ENCODE assay signal across 23 mouse cellular contexts in the genomic region with DNA sequence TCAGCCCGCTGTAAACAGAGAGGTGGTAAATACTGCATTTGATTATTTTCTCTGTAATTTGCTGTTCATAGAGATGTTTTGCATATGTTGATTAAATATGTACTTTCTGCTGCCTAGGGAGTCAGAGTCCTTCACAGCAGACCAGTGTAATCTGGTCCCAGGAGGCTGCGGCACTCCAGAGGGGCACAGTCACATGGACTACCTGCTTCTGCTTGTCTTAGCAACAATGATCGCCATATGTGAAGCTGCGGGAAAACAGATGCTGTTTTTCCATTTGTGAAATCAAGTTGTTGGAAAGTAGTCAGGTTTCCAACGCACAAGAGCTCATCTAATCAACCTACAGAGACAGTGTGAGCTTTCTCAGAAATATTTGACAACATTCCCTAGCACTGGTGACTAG.
DNase-seq lines count a peak whose midpoint lies in the region; ATAC-seq and TF ChIP-seq lines count a peak whose summit lies in the region.
"Had no signal": no experiment of that assay in that cellular context is flagged by ENCODE, and none has a peak within 500 bp of the region (broad histone marks: within the 10 kb centered on the region; RNA-seq: fewer than 3 reads in every experiment).

No protein-coding gene starts in this region.

- no peak overlapping the region for H3K4me2 ChIP-seq in midbrain, postnatal 0 days (ENCODE audit: low read depth, low read length, poor library complexity, severe bottlenecking)
- H3K4me2 ChIP-seq: embryonic facial prominence, embryonic 15.5 days; hindbrain, embryonic 13.5 days; lung, embryonic 14.5 days; midbrain, embryonic 13.5 days had no signal

- no peaks in the 10 kb centered on the region for H3K4me1 ChIP-seq in midbrain, postnatal 0 days (ENCODE audit: insufficient read depth, low read length)
- no peaks in the 10 kb centered on the region for H3K4me1 ChIP-seq in midbrain, embryonic 10.5 days
- H3K4me1 ChIP-seq: embryonic facial prominence, embryonic 15.5 days; hindbrain, embryonic 13.5 days; midbrain, embryonic 13.5 days had no signal

- no peaks in the 10 kb centered on the region for H3K36me3 ChIP-seq in midbrain, postnatal 0 days (ENCODE audit: insufficient read depth, low read length)
- no peaks in the 10 kb centered on the region for H3K36me3 ChIP-seq in midbrain, embryonic 10.5 days
- H3K36me3 ChIP-seq: embryonic facial prominence, embryonic 15.5 days; hindbrain, embryonic 13.5 days; midbrain, embryonic 13.5 days had no signal

- no peak overlapping the region for H3K27ac ChIP-seq in midbrain, postnatal 0 days (ENCODE audit: low read depth, low read length)
- no peak overlapping the region for H3K27ac ChIP-seq in midbrain, embryonic 10.5 days (replicated peaks)
- H3K27ac ChIP-seq: embryonic facial prominence, embryonic 15.5 days; gastrocnemius, adult 2 months; hindbrain, embryonic 13.5 days; left cerebral cortex, adult 2 months; liver, embryonic 14.5 days; midbrain, embryonic 13.5 days had no signal

- no peaks in the 10 kb centered on the region for H3K9me3 ChIP-seq in midbrain, postnatal 0 days (ENCODE audit: low read length)
- no peaks in the 10 kb centered on the region for H3K9me3 ChIP-seq in midbrain, embryonic 10.5 days (replicated peaks)
- H3K9me3 ChIP-seq: embryonic facial prominence, embryonic 15.5 days; hindbrain, embryonic 13.5 days; midbrain, embryonic 13.5 days had no signal

- no peak for TF ChIP-seq CTCF in midbrain, postnatal 0 days (IDR thresholded peaks at IDR 0.05)

- no peak overlapping the region for H3K9ac ChIP-seq in midbrain, postnatal 0 days (replicated peaks; ENCODE audit: low read length, poor library complexity, severe bottlenecking)
- H3K9ac ChIP-seq: embryonic facial prominence, embryonic 15.5 days; hindbrain, embryonic 13.5 days; liver, embryonic 14.5 days; lung, embryonic 14.5 days; midbrain, embryonic 13.5 days had no signal

- ATAC-seq in frontal cortex, adult (ENCODE audit: low TSS enrichment) = peak; percentile 72
- no peak for ATAC-seq in midbrain, postnatal 0 days (ENCODE audit: low FRiP score)
- ATAC-seq: activated CD4-positive, CD25-positive, alpha-beta regulatory T cell, adult 4 months; inflammation-experienced regulatory T-cells, adult 6 months; midbrain, embryonic 13.5 days had no signal

- WGBS in midbrain, postnatal 0 days = 74% methylated on average over 5 of the region's 5 CpGs
- 86% methylated on average over 5 of the region's 5 CpGs for WGBS in midbrain, embryonic 10.5 days

- H3K27me3 ChIP-seq in midbrain, postnatal 0 days (ENCODE audit: insufficient read depth, low read length) = no peaks in the 10 kb centered on the region
- H3K27me3 ChIP-seq in midbrain, embryonic 10.5 days (ENCODE audit: low read depth, poor library complexity, severe bottlenecking) = no peaks in the 10 kb centered on the region
- H3K27me3 ChIP-seq: embryonic facial prominence, embryonic 15.5 days; hindbrain, embryonic 13.5 days; midbrain, embryonic 13.5 days had no signal

- no peak overlapping the region for H3K4me3 ChIP-seq in midbrain, postnatal 0 days (ENCODE audit: low read depth, low read length)
- H3K4me3 ChIP-seq in midbrain, embryonic 10.5 days = no peak overlapping the region
- H3K4me3 ChIP-seq: embryonic facial prominence, embryonic 15.5 days; gastrocnemius, adult 2 months; hindbrain, embryonic 13.5 days; left cerebral cortex, adult 2 months; midbrain, embryonic 13.5 days had no signal

- peak; percentile 31 to 37 for DNase-seq in cerebellum, postnatal 10 days
- no peak for DNase-seq in cerebellum, adult 9-11 months
- no peak for DNase-seq in frontal cortex, postnatal 10 days (ENCODE audit: low spot score in 2 of 2)
- DNase-seq in midbrain, postnatal 0 days (ENCODE audit: low spot score) = peak; percentile 20
- no peak for DNase-seq in midbrain, embryonic 10.5 days (ENCODE audit: low spot score)
- DNase-seq in telencephalon, adult 2 months (ENCODE audit: low read depth, low spot score) = peak; percentile 49
- DNase-seq in embryo, embryonic 10.5 days (ENCODE audit: low spot score) = no peak
- DNase-seq: adrenal gland, postnatal 10 days; cerebellum, adult 9-10 months; gastrocnemius, adult 2 months; kidney, adult 18-20 months; kidney, postnatal 4 days; lung, embryonic 14.5 days; thymus, adult 18-20 months; thymus, postnatal 36 days had no signal

Comparison
In these comparisons a context has a peak if more than half of its experiments do, and no peak if none do; other contexts are left out.
1. DNase-seq: peak in cerebellum, postnatal 10 days (2 of 2), midbrain, postnatal 0 days (single experiment) and telencephalon, adult 2 months (single experiment); none in cerebellum, adult 9-11 months (single experiment), frontal cortex, postnatal 10 days (0 of 2), midbrain, embryonic 10.5 days (single experiment) and embryo, embryonic 10.5 days (single experiment).